Mouse (Mus musculus): ENCODE data around the gene Eps8. TPM values are rescaled to one million over a fixed set of nuclear protein-coding genes. Genes with fewer than 3 reads are reported as not detected.

The Eps8 gene
- polyA plus RNA-seq, 1 experiment from 2014 or later, result 31.7 TPM

DNA sequence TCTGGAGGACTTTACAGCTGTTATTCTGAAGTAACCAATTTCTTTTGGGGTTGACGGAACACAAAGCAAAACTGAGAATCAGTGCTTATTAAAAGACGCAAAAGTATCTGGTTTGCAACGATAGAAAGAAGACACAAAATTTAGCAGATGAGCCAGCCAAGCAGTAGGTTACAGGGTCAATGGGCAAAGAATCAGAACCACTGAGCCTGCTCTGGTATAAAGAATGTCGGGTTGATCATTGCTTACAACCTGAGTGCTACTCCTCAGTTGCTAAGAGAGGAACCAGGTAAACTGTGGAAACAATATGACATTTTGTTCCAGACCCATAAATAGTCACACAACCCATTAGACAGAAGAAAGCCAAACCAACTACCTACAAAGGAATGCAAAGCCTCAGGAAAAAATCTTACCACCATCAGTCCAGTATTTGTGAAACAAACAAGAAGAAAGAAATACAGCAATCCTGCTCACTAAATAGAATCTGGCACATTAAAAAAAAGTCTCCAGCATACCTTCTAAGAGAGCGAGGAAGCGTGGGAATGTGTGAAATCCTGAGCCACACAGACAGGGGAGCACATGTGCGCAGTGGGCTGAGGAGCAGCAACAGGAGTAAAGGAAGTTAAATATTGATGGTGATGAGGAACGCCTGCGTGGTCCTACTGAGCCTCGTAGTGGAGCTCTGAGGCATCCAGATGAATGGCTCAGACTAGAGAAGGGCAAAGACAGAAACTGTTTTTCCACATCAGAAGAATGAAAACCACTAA is 66.0 kb downstream of the Eps8 start:
- no peak overlapping the region for H3K9ac ChIP-seq (ENCODE audit: low read length)
- no peak for ATAC-seq (ENCODE audit: low read depth)
- no peaks in the 10 kb centered on the region for H3K9me3 ChIP-seq (ENCODE audit: control insufficient read depth, low read length)
- no peaks in the 10 kb centered on the region for H3K27me3 ChIP-seq (ENCODE audit: control insufficient read depth, insufficient read depth, low read depth, low read length)
- no peaks in the 10 kb centered on the region; the same call in 1 of the 2 replicates for H3K4me1 ChIP-seq (replicated peaks; ENCODE audit: control insufficient read depth, insufficient read depth, low read length)
- 61% methylated on average over 10 of the region's 10 CpGs for WGBS
- H3K36me3 ChIP-seq (ENCODE audit: control insufficient read depth, insufficient read depth, low read length), result no peaks in the 10 kb centered on the region
- no peak overlapping the region for H3K4me2 ChIP-seq (ENCODE audit: low read depth, low read length)
- no peak overlapping the region for H3K27ac ChIP-seq (ENCODE audit: low read length)
- H3K4me3 ChIP-seq (ENCODE audit: low read length), result no peak overlapping the region

DNA sequence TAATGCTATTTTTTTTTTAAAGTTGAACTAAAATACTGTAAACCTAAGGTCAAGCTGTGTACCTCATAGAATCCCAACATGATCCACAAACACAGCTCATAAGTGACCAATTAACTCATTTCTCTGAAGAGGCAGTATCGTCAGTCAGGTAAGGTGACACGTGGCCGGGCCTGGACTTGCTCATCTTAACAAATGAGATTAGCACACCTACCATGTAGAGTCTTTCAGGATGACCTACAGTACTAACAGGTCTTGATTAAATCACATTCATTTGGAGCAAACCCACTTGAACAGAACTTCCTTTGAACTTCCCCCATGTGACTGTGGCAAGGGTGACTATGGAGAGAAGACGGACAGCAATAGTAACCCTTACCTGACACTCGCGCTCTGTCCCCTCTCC is 66.8 kb downstream of the Eps8 start:
- no peak overlapping the region for H3K27ac ChIP-seq (ENCODE audit: low read length)
- no peaks in the 10 kb centered on the region for H3K27me3 ChIP-seq (ENCODE audit: control insufficient read depth, insufficient read depth, low read depth, low read length)
- H3K4me3 ChIP-seq (ENCODE audit: low read length), result no peak overlapping the region
- H3K4me1 ChIP-seq (replicated peaks; ENCODE audit: control insufficient read depth, insufficient read depth, low read length), result no peaks in the 10 kb centered on the region; the same call in 1 of the 2 replicates
- no peaks in the 10 kb centered on the region for H3K36me3 ChIP-seq (ENCODE audit: control insufficient read depth, insufficient read depth, low read length)
- no peak overlapping the region for H3K9ac ChIP-seq (ENCODE audit: low read length)
- 50% methylated on average over 6 of the region's 6 CpGs for WGBS
- H3K9me3 ChIP-seq (ENCODE audit: control insufficient read depth, low read length), result no peaks in the 10 kb centered on the region
- ATAC-seq (ENCODE audit: low read depth), result no peak
- H3K4me2 ChIP-seq (ENCODE audit: low read depth, low read length), result no peak overlapping the region

- Histone ChIP-seq H3K9ac (ENCODE audit: low read length) (no peak overlapping the region), H3K27ac (ENCODE audit: low read length) (no peak overlapping the region), H3K27me3 (ENCODE audit: control insufficient read depth, insufficient read depth, low read depth, low read length) (no peaks in the 10 kb centered on the region), H3K4me2 (ENCODE audit: low read depth, low read length) (no peak overlapping the region), H3K9me3 (ENCODE audit: control insufficient read depth, low read length) (no peaks in the 10 kb centered on the region), H3K36me3 (ENCODE audit: control insufficient read depth, insufficient read depth, low read length) (no peaks in the 10 kb centered on the region), H3K4me3 (ENCODE audit: low read length) (no peak overlapping the region), H3K4me1 (replicated peaks; ENCODE audit: control insufficient read depth, insufficient read depth, low read length) (no peaks in the 10 kb centered on the region; the same call in 1 of the 2 replicates)
- ATAC-seq (ENCODE audit: low read depth), result no peak
- 70% methylated on average over 4 of the region's 4 CpGs for WGBS
Measured at GRCm38 (mm10) chr6:137585229-137585628, 69.4 kb downstream of the Eps8 start.

DNA sequence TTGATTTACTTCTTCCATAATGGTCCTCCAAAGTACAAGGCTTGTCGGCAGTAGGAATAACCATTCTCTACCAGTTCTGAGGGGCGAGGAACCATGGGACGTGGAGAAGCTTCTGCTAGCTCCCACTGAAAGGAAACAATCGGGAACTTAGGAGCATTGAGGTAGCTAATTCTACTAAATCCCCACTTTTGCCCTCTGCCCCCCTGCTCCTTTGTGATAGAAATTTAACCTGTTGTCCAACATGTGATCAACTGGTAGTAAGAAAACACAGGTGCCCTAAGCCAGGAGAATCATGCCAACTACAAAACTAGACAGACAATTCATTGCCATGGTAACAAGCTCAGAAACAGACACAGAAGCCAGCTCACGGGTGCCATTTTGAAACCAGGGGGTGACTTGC is 71.6 kb downstream of the Eps8 start:
- no peaks in the 10 kb centered on the region for H3K27me3 ChIP-seq (ENCODE audit: control insufficient read depth, insufficient read depth, low read depth, low read length)
- WGBS, result 82% methylated on average over 5 of the region's 5 CpGs
- no peak overlapping the region for H3K4me2 ChIP-seq (ENCODE audit: low read depth, low read length)
- H3K9me3 ChIP-seq (ENCODE audit: control insufficient read depth, low read length), result no peaks in the 10 kb centered on the region
- ATAC-seq (ENCODE audit: low read depth), result no peak
- no peaks in the 10 kb centered on the region; the same call in 1 of the 2 replicates for H3K4me1 ChIP-seq (replicated peaks; ENCODE audit: control insufficient read depth, insufficient read depth, low read length)
- no peak overlapping the region for H3K9ac ChIP-seq (ENCODE audit: low read length)
- no peak overlapping the region for H3K27ac ChIP-seq (ENCODE audit: low read length)
- H3K36me3 ChIP-seq (ENCODE audit: control insufficient read depth, insufficient read depth, low read length), result no peaks in the 10 kb centered on the region
- no peak overlapping the region for H3K4me3 ChIP-seq (ENCODE audit: low read length)

DNA sequence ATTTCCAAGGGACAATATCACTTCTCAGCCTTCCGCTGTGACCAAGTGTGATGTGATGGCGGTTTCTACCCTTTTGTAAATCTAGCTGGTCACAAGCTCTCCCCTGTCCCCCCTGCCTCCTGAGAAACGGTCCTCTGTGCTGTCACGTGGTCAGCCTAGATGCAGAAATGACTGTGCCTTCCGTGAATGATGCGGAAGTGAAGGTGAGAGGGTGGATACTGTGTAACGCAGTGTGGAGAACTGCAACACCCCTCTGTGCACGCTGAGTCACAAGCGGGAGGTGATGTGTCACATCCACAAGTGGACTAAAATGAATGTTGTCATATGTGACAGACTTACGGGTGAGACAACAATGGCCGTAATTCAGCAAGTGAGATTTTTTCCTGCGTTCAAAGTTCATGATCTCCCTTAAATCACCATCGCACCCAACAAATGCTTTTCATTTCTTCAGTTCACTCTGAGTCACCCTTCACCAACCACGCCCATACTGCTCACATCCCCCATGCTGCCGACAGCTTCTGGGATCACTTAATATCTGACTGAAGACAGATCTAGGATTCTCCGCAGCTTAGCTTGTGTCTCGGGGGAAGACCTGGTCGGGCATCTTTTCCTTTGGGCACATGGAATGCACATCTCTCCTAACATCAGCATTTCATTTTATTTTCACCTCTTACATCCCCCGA is 72.3 kb downstream of the Eps8 start:
- H3K9me3 ChIP-seq (ENCODE audit: control insufficient read depth, low read length), result no peaks in the 10 kb centered on the region
- H3K4me3 ChIP-seq (ENCODE audit: low read length), result no peak overlapping the region
- H3K9ac ChIP-seq (ENCODE audit: low read length), result no peak overlapping the region
- no peaks in the 10 kb centered on the region for H3K36me3 ChIP-seq (ENCODE audit: control insufficient read depth, insufficient read depth, low read length)
- no peaks in the 10 kb centered on the region for H3K27me3 ChIP-seq (ENCODE audit: control insufficient read depth, insufficient read depth, low read depth, low read length)
- H3K27ac ChIP-seq (ENCODE audit: low read length), result no peak overlapping the region
- ATAC-seq (ENCODE audit: low read depth), result no peak
- no peak overlapping the region for H3K4me2 ChIP-seq (ENCODE audit: low read depth, low read length)
- no peaks in the 10 kb centered on the region; the same call in 1 of the 2 replicates for H3K4me1 ChIP-seq (replicated peaks; ENCODE audit: control insufficient read depth, insufficient read depth, low read length)
- 76% methylated on average over 19 of the region's 19 CpGs for WGBS

DNA sequence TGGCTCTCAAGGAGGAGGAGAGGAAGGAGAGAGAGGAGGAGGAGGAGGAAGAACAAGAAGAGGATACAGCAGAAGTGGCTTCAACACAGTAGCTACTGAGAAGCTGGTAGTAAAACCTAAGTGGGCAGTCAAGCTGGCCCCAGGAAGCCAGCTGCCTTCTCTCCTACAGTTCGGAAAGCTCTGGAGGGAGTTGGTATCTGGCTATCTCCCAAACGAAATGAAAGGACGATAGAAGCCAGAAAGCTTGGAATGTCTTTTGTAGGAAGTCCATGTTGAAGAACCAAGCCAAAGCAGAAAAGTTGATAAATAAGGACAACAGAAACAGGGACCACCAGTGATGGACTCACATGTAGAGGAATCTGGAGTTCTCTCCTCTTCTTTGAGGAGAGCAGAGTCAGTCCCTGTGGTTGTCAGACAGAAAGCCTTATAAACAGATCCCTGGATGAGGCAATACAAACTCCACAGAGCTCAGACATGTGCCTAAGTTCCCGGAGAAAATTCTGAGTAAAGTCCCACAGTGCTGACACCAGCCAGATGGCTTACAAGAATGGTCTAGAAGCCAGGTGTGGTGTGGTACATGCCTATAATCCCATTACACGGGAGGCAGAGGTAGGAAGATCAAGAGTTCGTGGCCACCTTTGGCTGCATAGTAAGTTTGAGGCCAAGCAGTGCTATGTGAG is 73.2 kb downstream of the Eps8 start:
- no peak overlapping the region for H3K4me3 ChIP-seq (ENCODE audit: low read length)
- no peak overlapping the region for H3K4me2 ChIP-seq (ENCODE audit: low read depth, low read length)
- ATAC-seq (ENCODE audit: low read depth), result no peak
- no peak overlapping the region for H3K27ac ChIP-seq (ENCODE audit: low read length)
- H3K9me3 ChIP-seq (ENCODE audit: control insufficient read depth, low read length), result no peaks in the 10 kb centered on the region
- H3K36me3 ChIP-seq (ENCODE audit: control insufficient read depth, insufficient read depth, low read length), result no peaks in the 10 kb centered on the region
- no peaks in the 10 kb centered on the region; the same call in 1 of the 2 replicates for H3K4me1 ChIP-seq (replicated peaks; ENCODE audit: control insufficient read depth, insufficient read depth, low read length)
- H3K9ac ChIP-seq (ENCODE audit: low read length), result no peak overlapping the region
- H3K27me3 ChIP-seq (ENCODE audit: control insufficient read depth, insufficient read depth, low read depth, low read length), result no peaks in the 10 kb centered on the region
- WGBS, result 67% methylated on average over 6 of the region's 6 CpGs

DNA sequence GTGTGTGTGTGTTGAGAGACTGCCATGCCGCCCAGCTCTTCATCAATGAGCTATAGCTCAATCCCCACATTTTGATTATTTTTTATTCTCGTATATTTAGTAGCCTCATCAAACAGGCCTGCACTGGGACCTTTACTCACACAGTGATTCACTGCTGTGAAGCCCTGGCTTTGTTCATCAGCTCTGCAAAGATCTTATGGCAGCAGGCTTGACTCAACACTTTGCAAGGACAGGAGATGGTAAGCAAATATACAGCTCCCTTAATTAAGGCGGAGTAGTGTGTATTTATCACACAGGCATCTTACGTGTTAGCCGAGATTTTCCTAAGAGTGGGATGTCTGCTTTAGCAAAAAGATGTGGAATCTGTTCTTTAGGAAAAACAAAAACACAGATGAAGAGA is 74.2 kb downstream of the Eps8 start:
- WGBS, result 86% methylated on average over 5 of the region's 5 CpGs

GRCm38 (mm10) chr6:137576670-137577371 is 77.9 kb downstream of the Eps8 start:
- 0 out of 2 replicates have a peak, but pooled peaks have one; percentile 36 for ATAC-seq (ENCODE audit: low read depth)
- H3K4me3 ChIP-seq (ENCODE audit: low read length), result no peak overlapping the region
- no peak overlapping the region for H3K27ac ChIP-seq (ENCODE audit: low read length)
- no peaks in the 10 kb centered on the region for H3K9me3 ChIP-seq (ENCODE audit: control insufficient read depth, low read length)
- H3K27me3 ChIP-seq (ENCODE audit: control insufficient read depth, insufficient read depth, low read depth, low read length), result no peaks in the 10 kb centered on the region
- no peak overlapping the region for H3K4me2 ChIP-seq (ENCODE audit: low read depth, low read length)
- 50% methylated on average over 12 of the region's 12 CpGs for WGBS
- no peak overlapping the region for H3K9ac ChIP-seq (ENCODE audit: low read length)
- no peaks in the 10 kb centered on the region for H3K36me3 ChIP-seq (ENCODE audit: control insufficient read depth, insufficient read depth, low read length)
- no peaks in the 10 kb centered on the region for H3K4me1 ChIP-seq (replicated peaks; ENCODE audit: control insufficient read depth, insufficient read depth, low read length)

More for the DNA sequence above, 74.2 kb downstream of the Eps8 start:
- H3K4me2 ChIP-seq (ENCODE audit: low read depth, low read length), result no peak overlapping the region
- no peak for ATAC-seq (ENCODE audit: low read depth)
- no peaks in the 10 kb centered on the region; the same call in 1 of the 2 replicates for H3K4me1 ChIP-seq (replicated peaks; ENCODE audit: control insufficient read depth, insufficient read depth, low read length)
- H3K9ac ChIP-seq (ENCODE audit: low read length), result no peak overlapping the region
- no peak overlapping the region for H3K4me3 ChIP-seq (ENCODE audit: low read length)
- H3K27me3 ChIP-seq (ENCODE audit: control insufficient read depth, insufficient read depth, low read depth, low read length), result no peaks in the 10 kb centered on the region
- H3K27ac ChIP-seq (ENCODE audit: low read length), result no peak overlapping the region
- H3K9me3 ChIP-seq (ENCODE audit: control insufficient read depth, low read length), result no peaks in the 10 kb centered on the region
- H3K36me3 ChIP-seq (ENCODE audit: control insufficient read depth, insufficient read depth, low read length), result no peaks in the 10 kb centered on the region

- Histone ChIP-seq H3K4me3 (ENCODE audit: low read length) (no peak overlapping the region), H3K27ac (ENCODE audit: low read length) (no peak overlapping the region), H3K27me3 (ENCODE audit: control insufficient read depth, insufficient read depth, low read depth, low read length) (no peaks in the 10 kb centered on the region), H3K4me2 (ENCODE audit: low read depth, low read length) (no peak overlapping the region), H3K9me3 (ENCODE audit: control insufficient read depth, low read length) (no peaks in the 10 kb centered on the region), H3K36me3 (ENCODE audit: control insufficient read depth, insufficient read depth, low read length) (no peaks in the 10 kb centered on the region), H3K4me1 (replicated peaks; ENCODE audit: control insufficient read depth, insufficient read depth, low read length) (no peaks in the 10 kb centered on the region), H3K9ac (ENCODE audit: low read length) (no peak overlapping the region)
- no peak for ATAC-seq (ENCODE audit: low read depth)
- 91% methylated on average over 4 of the region's 4 CpGs for WGBS
Measured at GRCm38 (mm10) chr6:137576091-137576490, 78.6 kb downstream of the Eps8 start.

Data from lung, embryonic 16.5 days (tissue).